Comparison of ENCODE assay signal across 35 mouse cellular contexts in genomic region chr17:48325638-48326037, GRCm38 (mm10). TPM values are rescaled to one million over a fixed set of nuclear protein-coding genes. Genes with fewer than 3 reads are reported as not detected.
DNase-seq lines count a peak whose midpoint lies in the region; ATAC-seq and TF ChIP-seq lines count a peak whose summit lies in the region.
"Had no signal": no experiment of that assay in that cellular context is flagged by ENCODE, and none has a peak within 500 bp of the region (broad histone marks: within the 10 kb centered on the region; RNA-seq: fewer than 3 reads in every experiment).

No protein-coding gene starts in this region.

- no peak for DNase-seq in left cerebral cortex, adult 2 months (ENCODE audit: extremely low spot score in 1 of 2, low spot score in 2 of 2)
- no peak for DNase-seq in left cerebral cortex, postnatal 10 days (ENCODE audit: extremely low spot score in 1 of 2, low spot score in 2 of 2)
- peak; percentile 55 for DNase-seq in naive thymus-derived CD4-positive, alpha-beta T cell, adult 2 months (ENCODE audit: low read depth)
- DNase-seq in lung, postnatal 0 days (ENCODE audit: low spot score) = no peak
- DNase-seq in adrenal gland, postnatal 25 days = no peak
- no peak for DNase-seq in adrenal gland, adult 8-10 months
- DNase-seq: adrenal gland, adult 2 months; cerebellum, adult 18-20 months; cerebellum, postnatal 14 days; forebrain, postnatal 0 days; gastrocnemius, postnatal 10 days; heart, postnatal 14 days; kidney, adult 2 months; kidney, postnatal 36 days; lung, embryonic 14.5 days; right cerebral cortex, postnatal 4 days; thymus, postnatal 14 days had no signal

- H3K36me3 ChIP-seq in lung, postnatal 0 days (ENCODE audit: insufficient read depth, low read length) = no peaks in the 10 kb centered on the region
- H3K36me3 ChIP-seq: intestine, embryonic 15.5 days; limb, embryonic 10.5 days; limb, embryonic 15.5 days; midbrain, embryonic 12.5 days; neural tube, embryonic 13.5 days had no signal

- H3K27ac ChIP-seq in left cerebral cortex, adult 2 months = 0 out of 2 replicates have a peak overlapping the region, but pooled peaks have one; percentile 28
- peak overlapping the region; percentile 40 for H3K27ac ChIP-seq in bone marrow, adult 2 months (ENCODE audit: control insufficient read depth, insufficient read depth, low read depth, low read length, poor library complexity)
- no peak overlapping the region for H3K27ac ChIP-seq in lung, postnatal 0 days (ENCODE audit: low read length)
- H3K27ac ChIP-seq: intestine, embryonic 15.5 days; layer of hippocampus, adult 2 months; limb, embryonic 10.5 days; liver, embryonic 14.5 days; midbrain, embryonic 12.5 days; neural tube, embryonic 13.5 days had no signal

- TF ChIP-seq EP300 in lung, postnatal 0 days (IDR thresholded peaks at IDR 0.05) = no peak

- no peaks in the 10 kb centered on the region for H3K27me3 ChIP-seq in lung, postnatal 0 days (replicated peaks; ENCODE audit: insufficient read depth, low read length)
- H3K27me3 ChIP-seq: intestine, embryonic 15.5 days; limb, embryonic 15.5 days; midbrain, embryonic 12.5 days; neural tube, embryonic 13.5 days had no signal

- no peak overlapping the region for H3K9ac ChIP-seq in lung, postnatal 0 days (replicated peaks; ENCODE audit: low read depth)
- H3K9ac ChIP-seq: forebrain, postnatal 0 days; intestine, embryonic 15.5 days; limb, embryonic 15.5 days; liver, embryonic 14.5 days; lung, embryonic 14.5 days; midbrain, embryonic 12.5 days; neural tube, embryonic 13.5 days had no signal

- intact Hi-C loops in left cerebral cortex, adult 2 months (cut with DNase I) = loop anchor here (1.0 to 5.0 kb wide), 4 partner anchors 38 to 81 kb away; no protein-coding TSS in a partner anchor
- intact Hi-C loops in left cerebral cortex, postnatal 10 days (cut with DNase I) = loop anchor here (5.0 kb wide), 1 partner anchor 38 kb away; no protein-coding TSS in a partner anchor

- no peak overlapping the region for H3K4me3 ChIP-seq in left cerebral cortex, adult 2 months
- H3K4me3 ChIP-seq in bone marrow, adult 2 months (replicated peaks; ENCODE audit: control insufficient read depth, low read depth, low read length) = peak overlapping the region; percentile 33
- no peak overlapping the region for H3K4me3 ChIP-seq in lung, postnatal 0 days (ENCODE audit: low read depth, low read length)
- H3K4me3 ChIP-seq: erythroblast, embryonic 14.5 days; intestine, embryonic 15.5 days; layer of hippocampus, adult 2 months; limb, embryonic 10.5 days; limb, embryonic 15.5 days; midbrain, embryonic 12.5 days; myocyte; neural tube, embryonic 13.5 days had no signal

- no peak overlapping the region for H3K4me2 ChIP-seq in lung, postnatal 0 days (replicated peaks; ENCODE audit: low read depth, low read length)
- H3K4me2 ChIP-seq: intestine, embryonic 15.5 days; limb, embryonic 15.5 days; lung, embryonic 14.5 days; midbrain, embryonic 12.5 days; neural tube, embryonic 13.5 days had no signal

- H3K4me1 ChIP-seq in bone marrow, adult 2 months (ENCODE audit: control insufficient read depth, insufficient read depth, low read length) = peaks cover 7% of the 10 kb centered on the region; the same call in 1 of the 2 replicates
- H3K4me1 ChIP-seq in lung, postnatal 0 days (ENCODE audit: insufficient read depth, low read depth, low read length) = no peaks in the 10 kb centered on the region
- H3K4me1 ChIP-seq: intestine, embryonic 15.5 days; midbrain, embryonic 12.5 days; neural tube, embryonic 13.5 days had no signal

- H3K9me3 ChIP-seq in lung, postnatal 0 days (ENCODE audit: low read length) = no peaks in the 10 kb centered on the region
- H3K9me3 ChIP-seq: intestine, embryonic 15.5 days; limb, embryonic 10.5 days; limb, embryonic 15.5 days; midbrain, embryonic 12.5 days; neural tube, embryonic 13.5 days had no signal

- no peak for TF ChIP-seq CTCF in left cerebral cortex, adult 2 months (IDR thresholded peaks at IDR 0.05)
- no peak for TF ChIP-seq CTCF in bone marrow, adult 2 months (IDR thresholded peaks at IDR 0.05; ENCODE audit: control insufficient read depth, insufficient read depth, low read length)
- TF ChIP-seq CTCF in lung, postnatal 0 days (IDR thresholded peaks at IDR 0.05) = no peak

- ATAC-seq in CD4-positive, CD25-positive, alpha-beta regulatory T cell, adult 4 months = peak; percentile 60
- no peak for ATAC-seq in lung, postnatal 0 days
- ATAC-seq: hindbrain, embryonic 16.5 days; intestine, embryonic 15.5 days; Patski had no signal

- TF ChIP-seq POLR2A in bone marrow, adult 2 months (IDR thresholded peaks at IDR 0.05; ENCODE audit: borderline replicate concordance, control insufficient read depth, low read depth, low read length) = no peak

- 58% methylated on average over 11 of the region's 11 CpGs for WGBS in bone marrow, adult 2 months
- WGBS in lung, postnatal 0 days = 70% methylated on average over 11 of the region's 11 CpGs

RNA-seq across cellular contexts. Expression of gene B430306N03Rik, which starts 9.7 kb away (rescaled TPM):
- total RNA-seq in left cerebral cortex, adult 2 months (2021) = under 1 TPM in 1 of 2 experiments, not detected in 1; 0.48 TPM
- not detected for total RNA-seq in left cerebral cortex, postnatal 10 days (2021)
- 1 to 10 TPM; 1.8 to 2.5 TPM for polyA plus RNA-seq in CD4-positive, CD25-positive, alpha-beta regulatory T cell, adult 4 months (2017; shearing (Covaris generic))
- 14.0 and 32.4 TPM in 2 replicates for polyA plus RNA-seq in bone marrow, adult 2 months (2011; ENCODE audit: insufficient read depth, insufficient read length, low replicate concordance, missing spikeins)
- polyA plus RNA-seq in lung, postnatal 0 days (2015; fragmentation: Nextera tagmentation; extraction: Ambion mirVana) = 0.58 and 0.92 TPM in 2 replicates
- total RNA-seq in adrenal gland, postnatal 25 days (2021) = 0.12 TPM in 1 of 2 replicates, not detected in the other
- under 1 TPM; 0.35 to 0.65 (median 0.54) TPM for total RNA-seq in adrenal gland, adult 8-10 months (2022)
- total RNA-seq: layer of hippocampus, adult 2 months had no signal
- polyA plus RNA-seq: forebrain, embryonic 11.5 days; hindbrain, embryonic 11.5 days; limb, embryonic 10.5 days; myocyte had no signal

RNA-seq across cellular contexts. Expression of gene Trem2, which starts 20.6 kb away (rescaled TPM):
- total RNA-seq in left cerebral cortex, adult 2 months (2021) = 10 to 100 TPM in 1 of 2 experiments, 1 to 10 TPM in 1; 8.3 to 11.0 TPM
- total RNA-seq in left cerebral cortex, postnatal 10 days (2021) = 1 to 10 TPM; 6.4 to 6.9 TPM
- polyA plus RNA-seq in CD4-positive, CD25-positive, alpha-beta regulatory T cell, adult 4 months (2017; shearing (Covaris generic)) = not detected
- 4.0 and 6.2 TPM in 2 replicates for polyA plus RNA-seq in bone marrow, adult 2 months (2011; ENCODE audit: insufficient read depth, insufficient read length, low replicate concordance, missing spikeins)
- polyA plus RNA-seq in lung, postnatal 0 days (2015; fragmentation: Nextera tagmentation; extraction: Ambion mirVana) = 5.1 and 6.8 TPM in 2 replicates
- 1.00 and 1.7 TPM in 2 replicates for total RNA-seq in adrenal gland, postnatal 25 days (2021)
- total RNA-seq in adrenal gland, adult 8-10 months (2022) = 10 to 100 TPM in 2 of 4 experiments, 1 to 10 TPM in 2; 5.5 to 22.1 (median 14.4) TPM
- total RNA-seq: CH12.LX had no signal

RNA-seq across cellular contexts. Expression of gene Treml2, which starts 26.3 kb away (rescaled TPM):
- total RNA-seq in left cerebral cortex, adult 2 months (2021) = under 1 TPM; 0.18 to 0.49 TPM
- total RNA-seq in left cerebral cortex, postnatal 10 days (2021) = under 1 TPM; 0.36 to 0.51 TPM
- 10 to 100 TPM; 13.2 to 16.8 TPM for polyA plus RNA-seq in CD4-positive, CD25-positive, alpha-beta regulatory T cell, adult 4 months (2017; shearing (Covaris generic))
- 56.4 and 152 TPM in 2 replicates for polyA plus RNA-seq in bone marrow, adult 2 months (2011; ENCODE audit: insufficient read depth, insufficient read length, low replicate concordance, missing spikeins)
- 0.40 and 0.54 TPM in 2 replicates for polyA plus RNA-seq in lung, postnatal 0 days (2015; fragmentation: Nextera tagmentation; extraction: Ambion mirVana)
- 0.15 TPM in 1 of 2 replicates, not detected in the other for total RNA-seq in adrenal gland, postnatal 25 days (2021)
- under 1 TPM; 0.12 to 0.56 (median 0.40) TPM for total RNA-seq in adrenal gland, adult 8-10 months (2022)
- polyA plus RNA-seq: hindbrain, embryonic 16.5 days; myocyte; neural tube, embryonic 13.5 days; Patski; testis, adult 2 months had no signal

RNA-seq across cellular contexts. Expression of gene Treml1, which starts 34.1 kb away (rescaled TPM):
- total RNA-seq in left cerebral cortex, adult 2 months (2021) = under 1 TPM; 0.42 to 0.43 TPM
- under 1 TPM; 0.45 to 0.99 TPM for total RNA-seq in left cerebral cortex, postnatal 10 days (2021)
- polyA plus RNA-seq in CD4-positive, CD25-positive, alpha-beta regulatory T cell, adult 4 months (2017; shearing (Covaris generic)) = not detected
- 58.8 and 115 TPM in 2 replicates for polyA plus RNA-seq in bone marrow, adult 2 months (2011; ENCODE audit: insufficient read depth, insufficient read length, low replicate concordance, missing spikeins)
- 4.3 and 5.0 TPM in 2 replicates for polyA plus RNA-seq in lung, postnatal 0 days (2015; fragmentation: Nextera tagmentation; extraction: Ambion mirVana)
- total RNA-seq in adrenal gland, postnatal 25 days (2021) = not detected in 2 replicates
- total RNA-seq in adrenal gland, adult 8-10 months (2022) = under 1 TPM; 0.31 to 0.77 (median 0.64) TPM
- total RNA-seq: CH12.LX; forebrain, postnatal 0 days; gastrocnemius, postnatal 10 days; layer of hippocampus, adult 2 months; layer of hippocampus, postnatal 25 days had no signal
- polyA plus RNA-seq: forebrain, postnatal 0 days; Patski had no signal
